Mouse (Mus musculus) c-Kit-positive CD71-negative TER-119-negative erythroid progenitor cells, embryonic 14.5 days (primary cell): Measurements from ENCODE around the gene Tacc2.

Experiments
- DNase-seq: peaks from one replicate; pipeline ENCODE4 v3.0.0-alpha.2; 2013; ENCODE audit warnings: low read depth

Tacc2 gene

GRCm38 (mm10) chr7:130690869-130691268 is 113.6 kb downstream of the Tacc2 start:
- DNase-seq: no peak

- DNase-seq: no peak
Measured at GRCm38 (mm10) chr7:130691931-130692330, 114.7 kb downstream of the Tacc2 start.

GRCm38 (mm10) chr7:130692392-130692942 is 115.2 kb downstream of the Tacc2 start:
- DNase-seq: peak; percentile 18

GRCm38 (mm10) chr7:130692943-130693799 is 115.9 kb downstream of the Tacc2 start:
- no peak for DNase-seq

- DNase-seq: no peak
Measured at GRCm38 (mm10) chr7:130693800-130694193, 116.6 kb downstream of the Tacc2 start.

GRCm38 (mm10) chr7:130695669-130696338 is 118.6 kb downstream of the Tacc2 start:
- DNase-seq: no peak

GRCm38 (mm10) chr7:130696347-130697234 is 119.4 kb downstream of the Tacc2 start:
- no peak for DNase-seq

GRCm38 (mm10) chr7:130698480-130698879 is 121.2 kb downstream of the Tacc2 start:
- no peak for DNase-seq

GRCm38 (mm10) chr7:130701336-130701735 is 124.1 kb downstream of the Tacc2 start:
- no peak for DNase-seq

GRCm38 (mm10) chr7:130705230-130705629 is 128.0 kb downstream of the Tacc2 start:
- no peak for DNase-seq

- no peak for DNase-seq
Measured at GRCm38 (mm10) chr7:130708940-130709339, 131.7 kb downstream of the Tacc2 start.

- no peak for DNase-seq
Measured at GRCm38 (mm10) chr7:130709372-130710274, 132.4 kb downstream of the Tacc2 start.

- no peak for DNase-seq
Measured at GRCm38 (mm10) chr7:130711851-130712250, 134.6 kb downstream of the Tacc2 start.

- no peak for DNase-seq
Measured at GRCm38 (mm10) chr7:130713319-130713718, 136.1 kb downstream of the Tacc2 start.

- DNase-seq: no peak
Measured at GRCm38 (mm10) chr7:130715467-130715866, 138.2 kb downstream of the Tacc2 start.

GRCm38 (mm10) chr7:130716341-130716740 is 139.1 kb downstream of the Tacc2 start:
- DNase-seq: no peak

GRCm38 (mm10) chr7:130716989-130717388 is 139.8 kb downstream of the Tacc2 start:
- no peak for DNase-seq

- no peak for DNase-seq
Measured at GRCm38 (mm10) chr7:130719931-130720598, 142.8 kb downstream of the Tacc2 start.

GRCm38 (mm10) chr7:130720646-130721335 is 143.6 kb downstream of the Tacc2 start:
- DNase-seq: no peak

- DNase-seq: no peak
Measured at GRCm38 (mm10) chr7:130726185-130726584, 148.9 kb downstream of the Tacc2 start.
